Mouse (Mus musculus) layer of hippocampus, postnatal 14 days (tissue): ENCODE measurements around the gene Fyn. TPM values are rescaled to one million over a fixed set of nuclear protein-coding genes. Genes with fewer than 3 reads are reported as not detected.

Experiments used
- DNase-seq, 2 experiments: peaks; one replicate each; pipeline ENCODE4 v3.0.0; 2021 to 2022; ENCODE audit warnings: low spot score in 2 of 2, mixed read lengths in 1 of 2
- total RNA-seq, 2 experiments: library from RNA; stranded (reverse); gene quantifications; 2 replicates each; pipeline ENCODE4 v1.2.3; 2021

Fyn gene
- total RNA-seq, 2 experiments from 2014 or later = 260 to 261 TPM

DNA sequence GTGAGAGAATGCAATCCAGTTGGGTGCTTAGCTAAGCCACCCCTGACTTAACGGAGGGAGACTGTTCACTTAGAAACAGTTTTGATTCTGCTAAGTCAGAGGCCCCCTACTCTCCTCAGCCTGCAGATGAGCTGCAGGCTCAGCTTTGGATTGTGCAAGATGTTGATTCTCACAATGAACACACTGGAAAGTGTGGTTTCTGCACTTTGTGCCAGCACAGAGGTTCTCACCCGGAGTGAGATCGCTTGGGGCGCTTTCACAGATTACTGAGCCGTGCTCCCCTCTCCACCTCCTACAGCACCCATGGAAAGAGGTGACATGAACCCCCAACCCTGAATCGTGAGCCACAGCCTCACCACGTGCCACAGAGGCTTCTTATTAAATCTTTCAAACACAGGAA is 100.7 kb downstream of the Fyn start:
- DNase-seq = no peak

DNA sequence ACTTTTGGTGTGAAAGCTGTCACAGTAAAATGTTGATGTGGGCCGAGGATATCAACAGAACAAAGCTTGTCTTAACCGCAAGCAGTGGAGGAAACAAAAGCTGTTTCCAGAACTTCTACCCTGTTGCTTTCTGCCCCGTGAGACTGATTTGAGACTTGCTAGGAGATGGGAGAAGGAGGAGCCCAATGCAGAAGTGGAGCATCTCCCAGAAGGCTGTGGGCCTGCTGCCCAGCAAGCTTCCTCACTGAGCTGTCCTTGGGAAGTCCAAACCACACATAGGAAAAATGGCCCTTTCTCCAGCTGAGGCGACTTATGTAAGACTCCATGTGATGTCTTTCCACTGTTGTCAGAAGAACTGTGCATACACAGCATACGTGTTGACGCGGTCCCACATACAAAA is 101.7 kb downstream of the Fyn start:
- no peak for DNase-seq

DNA sequence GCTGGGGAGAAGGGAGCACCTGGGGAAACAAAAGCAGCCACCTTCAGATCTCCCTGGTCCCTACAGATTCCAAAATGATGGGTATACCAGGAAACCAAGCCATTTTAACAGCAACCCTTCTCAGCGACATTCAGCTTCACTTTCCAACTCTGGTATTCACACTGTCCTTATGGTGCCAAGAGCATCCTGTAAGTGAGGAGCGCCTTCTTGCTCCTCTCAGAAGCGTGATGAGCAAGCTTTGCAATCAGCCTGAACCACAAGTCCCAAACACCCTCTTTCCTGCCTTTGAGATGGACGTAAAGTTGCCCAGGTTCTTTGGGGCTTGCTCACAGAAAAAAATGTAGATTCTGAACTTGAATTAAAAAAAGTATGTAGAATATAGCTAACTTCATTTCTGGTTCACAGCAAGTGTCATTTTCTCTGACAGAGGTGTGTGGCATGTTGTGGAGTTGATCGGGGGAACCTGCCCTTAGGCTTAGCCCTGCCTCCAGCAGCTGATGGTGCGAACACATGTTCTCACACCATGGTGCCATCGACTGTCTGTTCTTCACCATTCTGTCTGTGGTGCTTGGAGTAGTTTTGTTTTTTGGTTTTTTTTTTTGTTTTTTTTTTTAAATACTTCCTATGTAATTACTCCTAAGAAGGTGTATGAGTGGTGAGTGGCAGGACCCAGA is 102.5 kb downstream of the Fyn start:
- DNase-seq = no peak

DNA sequence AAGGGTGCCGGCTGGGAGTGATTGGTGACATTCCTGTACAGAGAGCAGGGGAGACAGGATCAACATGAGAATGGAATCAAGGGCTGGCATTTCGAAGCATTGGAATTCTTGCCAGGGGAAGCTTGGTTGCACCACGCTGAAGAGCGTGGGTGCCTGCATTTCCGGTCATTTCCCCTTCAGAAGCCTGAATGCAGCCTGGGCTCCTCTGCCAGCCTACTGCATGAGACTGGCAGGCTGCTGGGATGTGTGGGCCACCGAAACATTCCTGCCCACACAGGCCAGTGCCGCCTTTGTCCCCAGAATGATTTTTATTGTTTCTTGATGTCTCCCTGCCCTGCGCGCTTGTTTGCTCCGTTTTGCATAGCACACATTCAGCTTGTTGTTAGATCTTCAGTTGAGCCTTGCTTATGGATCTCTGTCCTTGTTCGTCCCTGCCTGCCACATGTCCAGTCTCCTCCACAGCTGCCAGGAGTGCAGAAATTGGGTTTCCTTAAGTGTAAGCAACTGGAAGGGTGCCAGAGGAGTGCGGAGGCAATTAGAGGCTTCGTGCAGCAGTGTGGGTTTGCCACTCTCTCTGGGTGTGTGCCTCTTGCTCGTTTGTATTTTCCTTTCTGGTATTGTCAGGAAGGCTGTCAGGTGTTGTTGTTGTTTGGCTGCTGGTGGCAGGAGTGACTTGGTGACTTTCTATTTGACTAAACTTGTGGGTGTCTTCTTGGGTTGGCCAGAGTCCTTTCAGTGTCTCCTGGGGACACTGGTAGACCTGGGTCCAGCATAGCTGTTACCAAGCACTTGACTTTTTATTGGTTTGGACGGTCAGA is 103.3 kb downstream of the Fyn start:
- DNase-seq = peak in 1 of 2 experiments; percentile 35

DNA sequence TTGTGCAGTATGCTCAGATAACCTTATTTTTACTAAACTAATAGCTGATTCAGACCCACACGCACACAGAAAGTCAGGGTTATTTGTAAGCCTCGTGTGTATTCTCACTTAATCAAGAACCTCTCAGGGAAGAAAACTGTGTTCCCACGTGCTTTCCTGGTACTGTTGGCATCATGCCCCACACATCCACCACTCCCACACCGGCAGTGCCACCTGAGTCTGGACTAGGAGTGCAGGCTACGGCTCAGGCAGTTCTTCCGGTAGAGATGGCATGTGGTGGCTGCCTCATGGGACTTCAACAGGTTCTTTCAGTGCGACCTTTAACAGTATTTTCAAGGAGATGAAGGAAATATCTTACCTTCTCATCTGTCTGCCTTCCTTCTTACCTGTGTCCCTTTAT is 104.3 kb downstream of the Fyn start:
- no peak for DNase-seq

DNA sequence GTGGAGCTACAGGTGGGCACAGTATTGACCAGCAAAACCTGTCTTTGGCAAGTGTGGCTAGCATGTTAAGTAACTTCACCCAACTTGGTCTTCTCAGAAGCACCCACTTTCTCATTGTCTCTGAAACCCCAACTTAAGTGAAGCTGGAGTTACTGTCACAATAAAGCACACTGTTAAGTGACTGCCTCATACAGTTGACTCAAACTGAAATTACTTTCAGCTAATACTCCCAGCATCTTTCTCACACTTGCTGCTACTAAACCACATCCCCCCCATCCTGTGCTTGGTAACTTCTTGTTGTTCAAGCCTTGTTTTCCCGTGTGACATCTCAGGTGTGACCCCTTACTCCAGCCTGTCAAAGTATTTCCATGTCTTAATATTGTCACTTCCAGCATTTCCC is 110.7 kb downstream of the Fyn start:
- DNase-seq = no peak

DNA sequence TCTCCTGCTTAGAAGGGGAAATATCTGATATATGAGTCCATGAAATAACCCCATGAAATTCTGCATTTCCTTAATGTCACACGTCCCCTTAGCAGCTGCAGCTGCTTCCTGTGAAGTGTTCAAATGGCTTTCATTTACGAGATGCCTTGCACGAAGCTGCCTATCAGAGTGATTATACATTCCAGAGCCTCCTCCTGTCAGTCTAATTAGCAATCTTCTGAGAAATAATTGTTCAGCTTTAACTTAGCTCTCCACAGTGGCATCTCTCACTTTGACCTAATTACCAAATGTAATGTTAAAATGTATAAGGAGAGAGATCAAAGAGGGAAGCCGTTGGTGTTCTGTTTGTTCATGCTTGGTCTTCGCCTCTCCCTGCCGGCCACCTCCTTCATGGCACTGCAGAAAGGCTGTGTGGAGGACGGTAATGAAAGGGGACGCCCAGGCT is 115.7 kb downstream of the Fyn start:
- DNase-seq = no peak

DNA sequence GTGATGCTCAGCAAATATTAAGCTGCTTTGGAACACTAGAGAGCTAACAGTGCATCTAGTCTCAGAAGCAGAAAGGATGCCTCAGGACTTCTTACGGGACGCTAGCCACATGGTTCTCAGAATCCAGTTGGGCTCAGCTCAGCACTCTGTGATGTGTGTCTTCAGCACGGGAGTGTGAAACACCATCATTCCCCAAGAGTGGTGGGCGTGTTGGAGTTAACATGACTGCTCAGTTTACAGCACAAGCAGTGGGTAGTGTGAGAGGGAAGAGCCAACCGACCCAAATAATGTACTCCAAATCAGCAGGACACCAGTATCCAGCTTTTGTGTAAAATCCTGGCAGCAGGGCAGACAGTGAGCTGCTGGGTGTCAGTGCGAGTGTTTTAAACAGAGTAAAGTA is 116.2 kb downstream of the Fyn start:
- DNase-seq = no peak

DNA sequence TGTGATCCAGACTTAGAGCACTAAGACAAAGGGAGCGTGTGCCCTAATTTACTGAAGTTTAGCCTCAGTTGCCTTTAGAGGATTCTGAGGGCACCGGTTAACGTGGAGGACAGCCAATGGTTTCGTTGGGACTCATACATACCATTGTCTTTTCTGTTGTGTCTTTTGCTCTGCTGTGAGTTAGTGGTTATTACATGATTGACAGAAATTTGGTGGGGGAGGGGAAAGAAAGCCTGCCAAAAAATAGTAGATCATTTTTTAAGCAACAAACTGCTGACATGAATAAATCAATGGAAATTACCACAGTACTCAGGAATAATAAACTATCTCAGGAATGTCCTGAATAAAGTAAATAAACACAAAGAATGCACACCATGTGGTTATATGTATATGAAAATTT is 117.3 kb downstream of the Fyn start:
- no peak for DNase-seq

DNA sequence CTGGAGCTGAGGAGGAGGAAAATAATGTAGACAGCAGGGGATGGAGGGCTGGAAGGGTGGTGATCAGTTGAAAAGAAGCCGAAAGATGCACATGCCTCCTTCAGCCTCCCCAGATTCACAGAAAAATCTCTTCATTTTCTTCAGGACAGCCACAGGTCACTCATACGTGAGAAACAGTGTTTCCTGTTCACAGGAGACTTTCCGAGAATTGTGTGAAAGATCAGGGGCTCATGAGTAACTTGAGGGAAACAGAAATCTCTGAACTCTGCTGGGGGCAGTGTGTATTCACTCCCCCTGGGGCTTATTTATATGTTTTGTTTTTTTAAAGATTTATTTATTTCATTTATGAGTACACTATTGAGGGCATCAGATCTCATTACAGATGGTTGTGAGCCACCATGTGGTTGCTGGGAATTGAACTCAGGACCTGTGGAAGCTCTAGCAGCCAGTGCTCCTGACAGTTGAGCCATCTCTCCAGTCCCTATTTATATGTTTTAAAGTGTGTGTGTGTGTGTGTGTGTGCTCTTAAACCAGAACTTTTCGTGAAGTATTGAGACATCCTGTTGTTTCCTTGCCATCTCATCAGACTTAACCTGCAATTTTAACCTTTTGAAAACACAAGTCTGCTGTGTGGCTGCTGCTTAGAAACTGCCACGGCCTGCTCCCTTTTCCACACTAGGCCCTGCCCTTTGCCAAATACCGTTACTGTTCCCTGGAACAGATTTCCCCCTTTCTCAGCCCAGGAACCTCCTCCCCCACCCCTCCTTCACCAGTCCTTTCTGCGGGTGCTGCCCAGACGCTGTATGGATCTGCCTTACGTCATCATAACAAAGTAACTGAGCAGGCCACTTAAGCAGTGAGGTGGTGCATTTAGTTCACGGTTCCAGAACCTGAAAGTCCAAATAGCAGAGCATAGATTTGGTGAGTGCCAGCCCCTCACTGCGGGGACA is 118.1 kb downstream of the Fyn start:
- no peak for DNase-seq

DNA sequence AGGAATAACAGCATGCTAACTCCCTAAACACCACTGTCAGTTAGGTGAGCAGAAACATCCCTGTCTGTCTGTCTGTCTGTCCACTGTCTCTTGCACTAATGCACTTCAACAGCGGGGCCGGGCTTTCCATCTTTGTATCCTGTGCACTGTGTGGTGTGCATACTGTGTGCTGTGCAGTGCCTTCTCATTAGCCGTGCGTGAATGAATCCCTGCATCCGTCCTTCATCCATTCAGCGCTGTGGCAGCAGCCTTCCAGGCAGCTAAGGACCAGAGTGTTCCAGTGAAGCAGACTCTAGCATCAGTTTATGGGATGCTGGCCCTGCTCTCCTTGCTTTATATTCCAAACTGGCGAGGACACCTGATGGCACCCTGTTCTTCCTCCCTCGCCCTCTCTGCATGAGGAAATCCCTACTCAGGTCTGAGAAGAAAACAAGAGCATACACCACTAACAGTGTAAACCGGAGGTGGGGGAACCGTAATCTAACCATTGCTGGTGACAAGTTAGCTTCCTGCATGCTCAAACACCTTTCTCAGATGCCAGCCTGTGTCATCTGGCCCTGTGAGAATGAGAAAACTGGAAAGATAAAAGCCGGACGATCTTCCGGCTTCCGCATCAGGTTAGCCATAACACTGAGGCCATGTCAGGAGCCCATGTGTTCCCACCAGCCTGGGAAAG is 119.2 kb downstream of the Fyn start:
- no peak for DNase-seq

DNA sequence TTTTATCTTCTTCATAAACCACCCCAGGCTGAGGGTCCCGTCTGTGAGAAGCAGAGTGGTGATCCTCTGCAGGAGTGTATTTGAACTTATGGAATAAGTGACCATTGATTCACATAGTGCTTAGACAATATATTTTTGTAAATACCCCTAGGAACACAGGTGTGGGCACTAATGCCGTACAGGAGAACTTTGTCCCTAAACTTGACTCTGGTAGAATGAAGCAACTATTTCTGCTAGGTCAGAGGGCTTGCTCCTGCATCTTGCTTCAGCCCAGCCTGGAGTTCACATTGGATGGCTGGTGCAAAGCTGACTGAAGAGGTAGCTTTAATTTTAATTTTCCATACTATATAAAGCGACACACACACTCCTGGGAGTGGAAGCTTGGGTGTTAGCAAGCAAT is 119.9 kb downstream of the Fyn start:
- no peak for DNase-seq

DNA sequence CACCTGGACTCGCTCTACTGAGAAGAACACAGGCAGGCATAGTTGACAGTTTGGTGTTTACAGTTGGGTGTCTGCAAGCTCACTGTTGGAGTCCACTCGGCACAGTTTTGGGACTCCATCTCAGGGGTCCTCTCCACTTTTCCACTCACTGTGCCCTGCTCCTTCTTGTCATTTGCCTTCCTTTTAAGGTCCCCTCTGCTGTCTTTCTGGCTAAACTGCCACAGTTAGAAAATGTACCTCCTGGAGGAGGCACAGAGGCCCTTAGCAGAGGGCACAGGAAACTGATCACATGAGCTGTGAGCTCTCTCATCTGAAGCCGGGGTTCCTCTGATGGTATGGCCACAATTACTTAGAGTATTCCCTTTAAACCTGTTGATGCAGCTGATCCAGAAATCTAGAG is 120.3 kb downstream of the Fyn start:
- no peak for DNase-seq

DNA sequence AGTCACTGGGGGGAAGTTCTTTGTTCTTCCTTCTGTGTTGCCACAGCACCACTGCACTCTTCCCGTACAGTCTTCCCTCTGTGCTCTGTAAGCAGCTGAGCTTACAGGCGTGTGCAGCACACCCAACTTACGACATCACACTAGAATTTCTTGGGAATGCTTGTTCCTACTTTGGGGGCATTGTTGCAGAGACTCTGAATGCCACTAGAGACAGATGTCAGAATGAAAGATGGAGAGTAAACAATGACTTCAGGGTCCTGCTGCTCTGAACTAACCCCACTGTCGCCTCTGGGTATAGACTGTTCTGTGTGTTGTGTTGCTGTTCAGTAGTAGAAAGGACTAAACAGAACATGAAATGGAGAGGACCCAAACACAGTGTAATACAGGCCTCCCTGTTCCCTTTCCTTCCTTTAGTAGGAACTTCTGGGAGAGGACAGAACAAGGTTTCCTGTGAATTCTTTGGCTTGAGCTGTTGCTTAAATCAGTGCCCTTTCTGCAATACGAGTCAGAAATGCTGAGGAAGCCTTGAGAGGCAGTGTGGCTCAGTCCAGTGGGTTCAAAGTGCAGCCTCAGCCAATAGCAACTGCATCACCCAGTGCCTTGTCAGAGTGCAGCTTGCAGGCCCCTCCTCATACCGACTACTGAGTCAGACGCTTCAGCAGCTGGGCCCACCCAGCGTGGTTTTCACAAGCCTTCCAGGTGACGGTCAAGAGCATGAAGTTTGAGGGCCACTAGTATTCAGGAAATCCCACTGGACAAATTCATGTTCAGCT is 121.9 kb downstream of the Fyn start:
- no peak for DNase-seq

DNA sequence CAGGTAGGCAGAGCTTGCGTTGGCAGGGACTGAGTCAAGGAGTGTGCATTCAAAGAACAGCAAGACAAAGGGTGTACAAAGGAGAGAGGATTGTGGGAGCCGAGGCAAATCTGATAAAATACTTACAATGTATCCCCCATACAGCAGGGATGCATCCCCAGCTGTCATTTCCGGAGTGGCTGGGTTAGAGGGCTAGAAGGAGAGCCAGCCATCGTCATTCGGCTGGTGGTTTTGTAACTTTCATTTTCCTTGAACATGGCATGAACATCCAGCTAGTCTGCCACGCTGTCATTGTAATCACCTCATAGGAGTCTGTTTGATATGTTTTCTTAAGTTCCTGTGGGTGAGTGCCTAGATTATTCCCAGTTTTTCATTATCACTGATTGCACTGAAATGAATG is 123.5 kb downstream of the Fyn start:
- no peak for DNase-seq

DNA sequence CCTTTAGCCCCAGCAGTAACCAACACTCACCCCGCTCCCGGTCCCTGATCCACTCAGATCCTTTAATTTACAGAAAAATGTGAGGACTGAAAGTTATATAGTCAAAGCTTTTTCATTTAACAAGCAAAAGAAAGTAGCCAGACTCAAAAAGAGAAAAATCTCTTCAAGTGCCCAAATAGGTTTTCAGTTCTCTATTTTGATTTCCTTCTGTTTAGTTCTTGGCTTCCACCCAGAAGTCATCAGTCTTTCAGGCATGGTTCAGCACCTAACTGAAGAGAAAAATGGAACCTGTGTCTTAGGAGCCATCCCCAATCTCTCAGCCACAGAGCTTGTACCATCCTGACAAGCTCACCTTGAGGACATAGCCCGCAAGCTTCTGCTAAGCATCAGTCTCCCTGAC is 124.4 kb downstream of the Fyn start:
- DNase-seq = no peak

DNA sequence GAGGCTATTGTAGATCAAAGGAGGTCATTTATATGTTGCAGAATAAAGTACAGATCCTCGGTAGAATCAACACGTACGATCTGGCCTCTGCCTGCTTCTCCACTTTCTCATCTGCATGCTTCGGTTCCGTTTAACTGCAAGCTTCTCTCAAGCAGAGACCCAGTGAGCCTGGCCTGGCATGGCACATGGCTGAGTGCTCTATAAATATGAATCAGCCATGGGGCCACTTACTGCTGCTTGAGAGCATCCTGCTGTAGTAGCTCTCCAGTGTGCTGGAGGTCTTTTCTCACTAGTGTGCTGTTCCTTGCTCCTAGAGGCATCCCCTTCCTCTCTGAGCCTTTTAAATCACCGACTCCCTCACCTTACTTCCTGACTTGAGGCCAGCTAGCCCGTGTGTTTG is 130.0 kb downstream of the Fyn start:
- DNase-seq = no peak

DNA sequence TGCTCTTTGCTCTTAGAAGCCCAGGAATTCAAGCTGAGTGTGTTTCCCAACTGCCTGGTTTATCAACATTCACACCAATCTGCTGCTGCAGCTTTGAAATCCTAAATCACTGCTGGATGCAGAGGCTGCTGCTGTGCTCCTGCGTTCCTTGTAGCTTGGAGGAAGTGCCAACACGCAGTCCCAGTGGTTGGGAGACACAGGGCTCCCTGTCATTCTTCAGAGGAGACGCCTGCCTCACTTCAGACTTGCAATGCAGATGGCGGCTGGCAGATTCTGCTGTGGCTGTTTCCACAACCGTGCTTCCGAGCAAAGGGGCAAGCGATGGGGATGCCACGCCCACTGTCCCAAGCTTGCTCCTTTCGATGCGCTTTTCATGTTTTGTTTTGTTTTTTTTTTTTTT is 132.9 kb downstream of the Fyn start:
- no peak for DNase-seq

DNA sequence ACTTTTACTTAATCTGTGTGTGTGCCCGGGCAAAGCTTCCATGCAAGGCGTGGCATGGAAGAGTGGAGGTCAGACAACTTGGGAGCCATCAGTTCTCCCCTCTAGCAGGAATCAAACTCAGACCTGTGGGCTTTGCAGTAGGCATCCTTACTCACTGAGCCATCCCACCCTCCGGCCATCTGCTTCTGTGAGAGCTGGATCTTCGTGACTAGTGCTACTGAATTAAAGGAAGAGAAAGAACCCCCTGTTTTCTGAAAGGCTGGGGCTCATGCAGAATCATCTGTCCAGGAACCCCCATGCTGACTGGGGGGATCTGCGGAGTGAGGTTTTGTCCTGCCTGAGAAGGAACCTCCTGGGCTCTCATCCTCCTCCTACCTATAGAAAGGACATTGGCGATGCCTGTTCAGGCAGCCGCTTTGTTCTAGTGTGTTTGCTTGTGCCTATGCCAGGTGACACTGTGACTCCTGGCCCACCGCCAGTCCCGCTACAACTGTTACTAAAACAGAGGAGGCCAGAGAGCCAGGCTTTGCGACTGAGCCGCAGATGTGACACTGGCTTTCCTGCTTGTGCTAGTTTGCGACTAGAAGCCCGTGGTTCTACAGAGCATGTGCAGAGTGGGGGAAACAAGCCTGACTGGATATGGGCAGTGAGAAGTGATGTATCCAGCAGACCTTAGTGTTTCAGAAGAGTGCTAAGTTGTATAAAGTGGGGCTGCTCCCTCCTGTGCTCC is 133.5 kb downstream of the Fyn start:
- peak; percentile 59 to 71 for DNase-seq

DNA sequence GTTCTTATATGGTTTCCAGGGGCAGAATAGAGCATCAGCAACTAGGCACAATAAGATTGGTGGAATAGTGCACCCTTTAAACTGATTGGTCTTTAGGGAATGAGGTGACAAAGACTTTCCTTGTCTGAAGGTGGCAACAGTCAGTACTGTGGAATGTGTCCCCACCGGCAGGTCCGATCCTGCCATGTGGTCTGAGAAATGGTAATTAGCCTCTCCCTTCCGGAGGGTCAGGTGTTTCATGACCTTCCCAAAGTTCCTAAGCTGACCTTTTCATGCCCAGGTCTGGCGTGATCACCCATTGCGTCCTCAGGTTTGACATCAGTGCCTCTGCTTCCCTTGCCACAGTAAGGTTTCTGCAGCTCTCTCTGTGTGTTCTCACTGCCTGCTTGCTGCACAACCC is 134.7 kb downstream of the Fyn start:
- DNase-seq = no peak
